Mouse (Mus musculus): Measurements from ENCODE around the gene Foxd2. TPM values are rescaled to one million over a fixed set of nuclear protein-coding genes. Genes with fewer than 3 reads are reported as not detected.

The Foxd2 gene
- polyA plus RNA-seq, 1 experiment: not detected

- Histone ChIP-seq H3K27ac (ENCODE audit: insufficient read depth, low read length) (no peak overlapping the region), H3K4me1 (ENCODE audit: control insufficient read depth, insufficient read depth, low read length) (no peaks in the 10 kb centered on the region), H3K36me3 (ENCODE audit: control insufficient read depth, insufficient read depth, low read length, poor library complexity, severe bottlenecking) (no peaks in the 10 kb centered on the region), H3K9ac (ENCODE audit: low read depth, poor library complexity, severe bottlenecking) (peak overlapping the region; percentile 58), H3K27me3 (ENCODE audit: control insufficient read depth, insufficient read depth, low read length, poor library complexity, severe bottlenecking) (peaks cover 58% of the 10 kb centered on the region), H3K9me3 (replicated peaks; ENCODE audit: control insufficient read depth, insufficient read depth, low read length, poor library complexity, severe bottlenecking) (no peaks in the 10 kb centered on the region), H3K4me3 (ENCODE audit: low read depth, low read length) (peak overlapping the region; percentile 67)
- no peak for TF ChIP-seq EP300 (IDR thresholded peaks at IDR 0.05; ENCODE audit: insufficient read depth, low read depth, low read length)
These were observed 483 bp downstream of the Foxd2 start for GRCm38 (mm10) chr4:114907951-114908828.

- peak overlapping the region; percentile 18; the same call in 1 of the 2 replicates for H3K9ac ChIP-seq (ENCODE audit: low read depth, poor library complexity, severe bottlenecking)
These were observed 1.4 kb downstream of the Foxd2 start for GRCm38 (mm10) chr4:114907056-114907917.

GRCm38 (mm10) chr4:114905969-114906680, 2.5 kb downstream of the Foxd2 start:
- Histone ChIP-seq H3K4me1 (ENCODE audit: control insufficient read depth, insufficient read depth, low read length) (no peaks in the 10 kb centered on the region), H3K27ac (ENCODE audit: insufficient read depth, low read length) (no peak overlapping the region), H3K9ac (ENCODE audit: low read depth, poor library complexity, severe bottlenecking) (no peak overlapping the region), H3K4me3 (ENCODE audit: low read depth, low read length) (no peak overlapping the region), H3K27me3 (ENCODE audit: control insufficient read depth, insufficient read depth, low read length, poor library complexity, severe bottlenecking) (peaks cover 67% of the 10 kb centered on the region), H3K9me3 (replicated peaks; ENCODE audit: control insufficient read depth, insufficient read depth, low read length, poor library complexity, severe bottlenecking) (no peaks in the 10 kb centered on the region), H3K36me3 (ENCODE audit: control insufficient read depth, insufficient read depth, low read length, poor library complexity, severe bottlenecking) (no peaks in the 10 kb centered on the region)
- TF ChIP-seq CTCF (IDR thresholded peaks at IDR 0.05; ENCODE audit: low read depth, low read length) (no peak), EP300 (IDR thresholded peaks at IDR 0.05; ENCODE audit: insufficient read depth, low read depth, low read length) (no peak), POLR2A (IDR thresholded peaks at IDR 0.05; ENCODE audit: insufficient read depth, low read length) (no peak)

More at GRCm38 (mm10) chr4:114907056-114907917, 1.4 kb downstream of the Foxd2 start:
- peaks cover 63% of the 10 kb centered on the region for H3K27me3 ChIP-seq (ENCODE audit: control insufficient read depth, insufficient read depth, low read length, poor library complexity, severe bottlenecking)
- no peaks in the 10 kb centered on the region for H3K36me3 ChIP-seq (ENCODE audit: control insufficient read depth, insufficient read depth, low read length, poor library complexity, severe bottlenecking)
- TF ChIP-seq EP300 (IDR thresholded peaks at IDR 0.05; ENCODE audit: insufficient read depth, low read depth, low read length) (no peak), CTCF (IDR thresholded peaks at IDR 0.05; ENCODE audit: low read depth, low read length) (no peak), POLR2A (IDR thresholded peaks at IDR 0.05; ENCODE audit: insufficient read depth, low read length) (no peak)
- no peak overlapping the region for H3K27ac ChIP-seq (ENCODE audit: insufficient read depth, low read length)
- peak overlapping the region; percentile 18; the same call in 1 of the 2 replicates for H3K4me3 ChIP-seq (ENCODE audit: low read depth, low read length)
- no peaks in the 10 kb centered on the region for H3K9me3 ChIP-seq (replicated peaks; ENCODE audit: control insufficient read depth, insufficient read depth, low read length, poor library complexity, severe bottlenecking)
- no peaks in the 10 kb centered on the region for H3K4me1 ChIP-seq (ENCODE audit: control insufficient read depth, insufficient read depth, low read length)

GRCm38 (mm10) chr4:114905501-114905900, 3.2 kb downstream of the Foxd2 start:
- Histone ChIP-seq H3K27ac (ENCODE audit: insufficient read depth, low read length) (no peak overlapping the region), H3K4me3 (ENCODE audit: low read depth, low read length) (no peak overlapping the region), H3K4me1 (ENCODE audit: control insufficient read depth, insufficient read depth, low read length) (no peaks in the 10 kb centered on the region), H3K9me3 (replicated peaks; ENCODE audit: control insufficient read depth, insufficient read depth, low read length, poor library complexity, severe bottlenecking) (no peaks in the 10 kb centered on the region), H3K36me3 (ENCODE audit: control insufficient read depth, insufficient read depth, low read length, poor library complexity, severe bottlenecking) (no peaks in the 10 kb centered on the region), H3K27me3 (ENCODE audit: control insufficient read depth, insufficient read depth, low read length, poor library complexity, severe bottlenecking) (peaks cover 69% of the 10 kb centered on the region), H3K9ac (ENCODE audit: low read depth, poor library complexity, severe bottlenecking) (no peak overlapping the region)
- TF ChIP-seq EP300 (IDR thresholded peaks at IDR 0.05; ENCODE audit: insufficient read depth, low read depth, low read length) (no peak), CTCF (IDR thresholded peaks at IDR 0.05; ENCODE audit: low read depth, low read length) (no peak), POLR2A (IDR thresholded peaks at IDR 0.05; ENCODE audit: insufficient read depth, low read length) (no peak)

- no peak overlapping the region for H3K27ac ChIP-seq (ENCODE audit: insufficient read depth, low read length)
- no peak for TF ChIP-seq EP300 (IDR thresholded peaks at IDR 0.05; ENCODE audit: insufficient read depth, low read depth, low read length)
- TF ChIP-seq CTCF (IDR thresholded peaks at IDR 0.05; ENCODE audit: low read depth, low read length): no peak
- no peak for TF ChIP-seq POLR2A (IDR thresholded peaks at IDR 0.05; ENCODE audit: insufficient read depth, low read length)
- no peaks in the 10 kb centered on the region for H3K4me1 ChIP-seq (ENCODE audit: control insufficient read depth, insufficient read depth, low read length)
- H3K36me3 ChIP-seq (ENCODE audit: control insufficient read depth, insufficient read depth, low read length, poor library complexity, severe bottlenecking): no peaks in the 10 kb centered on the region
- peaks cover 64% of the 10 kb centered on the region for H3K27me3 ChIP-seq (ENCODE audit: control insufficient read depth, insufficient read depth, low read length, poor library complexity, severe bottlenecking)
- H3K9ac ChIP-seq (ENCODE audit: low read depth, poor library complexity, severe bottlenecking): no peak overlapping the region
- H3K9me3 ChIP-seq (replicated peaks; ENCODE audit: control insufficient read depth, insufficient read depth, low read length, poor library complexity, severe bottlenecking): no peaks in the 10 kb centered on the region
- H3K4me3 ChIP-seq (ENCODE audit: low read depth, low read length): no peak overlapping the region
These were observed 5.3 kb downstream of the Foxd2 start for GRCm38 (mm10) chr4:114903422-114903782.

All from ES-Bruce4 (cell line).